Mouse (Mus musculus): ENCODE measurements at regions not wholly inside any gene's neighbourhood (a gene's known extent, or its start where the extent isn't known, plus 50 kb on each side); places are given as distances from the start of the nearest gene placed in this dataset.

GRCm38 (mm10) chr19:6645912-6646311 lies 103.1 kb upstream of the Slc22a12 start:
- DNase-seq (ENCODE audit: low spot score in 2 of 2), result no peak

- DNase-seq (ENCODE audit: low spot score in 2 of 2), result no peak
Observed at GRCm38 (mm10) chr19:6644871-6645270, 102.0 kb upstream of the Slc22a12 start.

GRCm38 (mm10) chr19:6639681-6640080 lies 96.8 kb upstream of the Slc22a12 start:
- no peak for DNase-seq (ENCODE audit: low spot score in 2 of 2)

GRCm38 (mm10) chr19:6633400-6633799 lies 90.6 kb upstream of the Slc22a12 start:
- DNase-seq (ENCODE audit: low spot score in 2 of 2), result peak in 1 of 2 experiments; percentile 24

GRCm38 (mm10) chr19:6631817-6632216 lies 89.0 kb upstream of the Slc22a12 start:
- DNase-seq (ENCODE audit: low spot score in 2 of 2), result no peak

GRCm38 (mm10) chr19:6630613-6630940 lies 87.7 kb upstream of the Slc22a12 start:
- DNase-seq (ENCODE audit: low spot score in 2 of 2), result no peak

GRCm38 (mm10) chr19:6629911-6630612 lies 87.2 kb upstream of the Slc22a12 start:
- DNase-seq (ENCODE audit: low spot score in 2 of 2), result no peak

GRCm38 (mm10) chr19:6625574-6625973 lies 82.7 kb upstream of the Slc22a12 start:
- DNase-seq (ENCODE audit: low spot score in 2 of 2), result no peak

GRCm38 (mm10) chr19:6621023-6621422 lies 78.2 kb upstream of the Slc22a12 start:
- no peak for DNase-seq (ENCODE audit: low spot score in 2 of 2)

GRCm38 (mm10) chr19:6619546-6619945 lies 76.7 kb upstream of the Slc22a12 start:
- DNase-seq (ENCODE audit: low spot score in 2 of 2), result no peak

GRCm38 (mm10) chr19:6616659-6617058 lies 73.8 kb upstream of the Slc22a12 start:
- no peak for DNase-seq (ENCODE audit: low spot score in 2 of 2)

- DNase-seq (ENCODE audit: low spot score in 2 of 2), result no peak
Observed at GRCm38 (mm10) chr19:6612441-6612840, 69.6 kb upstream of the Slc22a12 start.

- no peak for DNase-seq (ENCODE audit: low spot score in 2 of 2)
Observed at GRCm38 (mm10) chr19:6611921-6612320, 69.1 kb upstream of the Slc22a12 start.

GRCm38 (mm10) chr19:6610715-6611114 lies 67.9 kb upstream of the Slc22a12 start:
- DNase-seq (ENCODE audit: low spot score in 2 of 2), result no peak

- DNase-seq (ENCODE audit: low spot score in 2 of 2), result no peak
Observed at GRCm38 (mm10) chr19:6610051-6610450, 67.2 kb upstream of the Slc22a12 start.

GRCm38 (mm10) chr19:6607501-6607900 lies 64.7 kb upstream of the Slc22a12 start:
- DNase-seq (ENCODE audit: low spot score in 2 of 2), result no peak

- no peak for DNase-seq (ENCODE audit: low spot score in 2 of 2)
Observed at GRCm38 (mm10) chr19:6606667-6607066, 63.8 kb upstream of the Slc22a12 start.

GRCm38 (mm10) chr19:6604702-6605101 lies 61.9 kb upstream of the Slc22a12 start:
- no peak for DNase-seq (ENCODE audit: low spot score in 2 of 2)

- DNase-seq (ENCODE audit: low spot score in 2 of 2), result no peak
Observed at GRCm38 (mm10) chr19:6600873-6601530, 58.2 kb upstream of the Slc22a12 start.

- DNase-seq (ENCODE audit: low spot score in 2 of 2), result no peak
Observed at GRCm38 (mm10) chr19:6599281-6599680, 56.4 kb upstream of the Slc22a12 start.

GRCm38 (mm10) chr19:6598186-6598585 lies 55.4 kb upstream of the Slc22a12 start:
- no peak for DNase-seq (ENCODE audit: low spot score in 2 of 2)

- no peak for DNase-seq (ENCODE audit: low spot score in 2 of 2)
Observed at GRCm38 (mm10) chr19:6595801-6596200, 53.0 kb upstream of the Slc22a12 start.

Data from layer of hippocampus, postnatal 10 days (tissue).